Mouse (Mus musculus) heart, embryonic 10.5 days (tissue): ENCODE measurements around the gene Slc35f1. TPM values are rescaled to one million over a fixed set of nuclear protein-coding genes. Genes with fewer than 3 reads are reported as not detected.
A peak's percentile ranks its signal among the peaks of the same experiment; 100 is the strongest.

ENCODE experiments used
- DNase-seq: peaks from one replicate; pipeline ENCODE4 v3.0.0-alpha.2; 2017; ENCODE audit warnings: low spot score
- H3K27ac ChIP-seq: fragments of 300-500 bp; sonication (generic); 2 replicates; pipeline ENCODE4 v1.5.1; 2016; ENCODE audit warnings: mild to moderate bottlenecking
- H3K27me3 ChIP-seq: fragments of 300-500 bp; sonication (generic); 2 replicates; pipeline ENCODE4 v1.6.1; 2016; ENCODE audit warnings: mild to moderate bottlenecking; ENCODE audit not compliant: poor library complexity, insufficient read depth, severe bottlenecking
- H3K36me3 ChIP-seq: fragments of 300-500 bp; sonication (generic); 2 replicates; pipeline ENCODE4 v1.6.1; 2016; ENCODE audit warnings: mild to moderate bottlenecking, moderate library complexity
- H3K4me1 ChIP-seq: fragments of 300-500 bp; sonication (generic); 2 replicates; pipeline ENCODE4 v1.6.1; 2016; ENCODE audit warnings: mild to moderate bottlenecking
- H3K4me3 ChIP-seq: fragments of 300-500 bp; sonication (generic); 2 replicates; pipeline ENCODE4 v1.5.1; 2016; ENCODE audit warnings: mild to moderate bottlenecking, moderate library complexity
- H3K9me3 ChIP-seq: fragments of 300-500 bp; sonication (generic); 2 replicates; pipeline ENCODE4 v1.6.1; 2016; ENCODE audit warnings: mild to moderate bottlenecking, moderate library complexity
- WGBS: fragments of 180-500 bp; shearing (Covaris S2); methylation state at CpG from one replicate; pipeline ENCODE4 v1.1.7; 2016; 5-methylcytosine and 5-hydroxymethylcytosine counted together
- polyA plus RNA-seq: library from polyadenylated mRNA; unstranded; fragments of >200 nt; fragmentation: Nextera tagmentation; extraction: Ambion mirVana; gene quantifications from 2 replicates; pipeline ENCODE4 v1.2.1, GENCODE M21; 2016

Gene Slc35f1
- polyA plus RNA-seq, 1 experiment from 2014 or later, result 1.3 TPM

DNA sequence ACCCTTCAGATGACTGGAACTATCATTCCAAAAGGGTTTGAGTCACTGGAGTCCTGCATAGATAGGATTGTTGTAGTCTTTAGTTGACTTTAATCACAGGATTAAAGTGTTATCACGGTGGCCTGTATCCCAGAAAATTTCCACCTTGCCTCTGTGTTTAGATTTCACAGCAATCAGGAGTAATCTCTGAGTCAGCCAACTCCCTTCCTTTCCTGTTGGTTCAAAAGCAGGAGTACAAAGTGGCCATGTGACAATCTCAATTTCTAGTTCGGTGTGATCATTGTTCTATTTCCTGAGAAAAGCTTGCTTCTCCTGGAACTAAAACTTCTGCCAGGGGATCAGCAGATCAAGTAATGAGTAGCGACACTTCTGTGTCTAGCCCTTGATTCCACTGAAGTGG is 410.5 kb downstream of the Slc35f1 start:
- no peaks in the 10 kb centered on the region for H3K27me3 ChIP-seq
- 58% methylated on average over 3 of the region's 3 CpGs for WGBS
- H3K27ac ChIP-seq, result no peak overlapping the region
- no peak for DNase-seq
- H3K4me1 ChIP-seq, result no peaks in the 10 kb centered on the region
- H3K36me3 ChIP-seq, result no peaks in the 10 kb centered on the region
- H3K9me3 ChIP-seq, result no peaks in the 10 kb centered on the region
- H3K4me3 ChIP-seq, result no peak overlapping the region

DNA sequence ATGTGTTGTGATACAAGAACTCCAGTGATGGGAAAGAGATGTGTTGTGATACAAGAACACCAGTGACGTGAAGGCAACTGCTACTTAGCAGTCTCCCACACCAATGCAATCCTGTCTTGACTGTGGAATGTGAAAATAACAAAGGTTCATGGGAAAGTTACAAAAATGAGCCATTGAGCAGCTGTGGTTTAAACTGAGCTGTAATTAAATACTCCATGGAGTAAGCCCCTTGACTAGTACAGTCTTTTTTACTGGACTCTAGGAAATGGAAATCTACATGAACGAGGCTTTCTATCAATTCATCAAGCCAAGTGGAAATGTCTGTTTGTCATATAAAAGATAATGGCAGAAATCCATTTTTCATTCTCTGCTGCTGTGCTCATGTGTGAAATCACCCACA is 411.1 kb downstream of the Slc35f1 start:
- Histone ChIP-seq H3K4me1 (no peaks in the 10 kb centered on the region), H3K4me3 (no peak overlapping the region), H3K9me3 (no peaks in the 10 kb centered on the region), H3K27ac (no peak overlapping the region), H3K36me3 (no peaks in the 10 kb centered on the region), H3K27me3 (no peaks in the 10 kb centered on the region)
- 80% methylated on average over 2 of the region's 2 CpGs for WGBS
- no peak for DNase-seq

DNA sequence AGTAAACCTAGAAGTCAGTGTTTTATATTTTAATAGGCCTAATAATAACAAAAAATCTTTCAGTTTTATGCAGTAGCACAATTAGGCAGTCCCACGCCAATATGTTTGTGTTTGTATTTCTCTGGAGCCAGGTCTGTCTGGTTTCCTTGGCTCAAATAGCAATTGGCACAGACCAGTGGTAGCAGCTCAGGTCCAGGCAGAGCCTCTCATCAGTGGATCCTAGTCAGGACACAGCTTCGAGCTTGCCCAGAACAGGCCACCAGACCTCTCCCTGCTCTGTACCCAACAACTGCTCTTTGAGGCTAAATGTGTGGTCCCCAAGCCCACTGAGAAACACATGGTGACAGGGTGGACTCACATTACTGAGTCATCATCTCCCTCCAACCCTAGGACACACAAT is 412.1 kb downstream of the Slc35f1 start:
- Histone ChIP-seq H3K4me1 (no peaks in the 10 kb centered on the region), H3K27ac (no peak overlapping the region), H3K4me3 (no peak overlapping the region), H3K27me3 (no peaks in the 10 kb centered on the region), H3K36me3 (no peaks in the 10 kb centered on the region), H3K9me3 (no peaks in the 10 kb centered on the region)
- no peak for DNase-seq
- 80% methylated on average over 2 of the region's 2 CpGs for WGBS

DNA sequence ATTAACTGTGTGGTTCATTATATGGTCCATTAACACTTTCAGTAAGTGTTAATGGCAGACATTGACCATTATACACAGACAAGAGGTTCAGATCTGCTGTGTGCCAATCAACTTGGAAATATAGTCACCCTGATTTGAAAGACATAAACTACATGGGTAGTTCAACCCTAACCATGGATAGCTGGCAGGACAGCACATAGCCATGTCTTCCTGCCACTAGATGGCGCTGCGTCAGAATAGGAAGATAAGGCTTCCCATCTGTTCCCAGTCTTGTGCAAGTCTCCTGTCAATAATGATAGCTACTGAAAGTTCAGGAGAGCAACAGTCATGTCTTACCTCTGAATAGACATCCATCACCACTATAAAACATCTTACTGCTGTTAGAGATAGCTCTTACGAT is 424.7 kb downstream of the Slc35f1 start:
- DNase-seq, result peak; percentile 75
- Histone ChIP-seq H3K4me1 (no peaks in the 10 kb centered on the region), H3K27me3 (no peaks in the 10 kb centered on the region), H3K36me3 (no peaks in the 10 kb centered on the region), H3K4me3 (no peak overlapping the region), H3K9me3 (no peaks in the 10 kb centered on the region), H3K27ac (no peak overlapping the region)
- 16% methylated on average over 3 of the region's 3 CpGs for WGBS

- no peaks in the 10 kb centered on the region for H3K27me3 ChIP-seq
- no peak for DNase-seq
- H3K27ac ChIP-seq, result no peak overlapping the region
- no peaks in the 10 kb centered on the region for H3K9me3 ChIP-seq
- 76% methylated on average over 7 of the region's 7 CpGs for WGBS
- no peak overlapping the region for H3K4me3 ChIP-seq
- no peaks in the 10 kb centered on the region for H3K4me1 ChIP-seq
- H3K36me3 ChIP-seq, result no peaks in the 10 kb centered on the region
These were observed 425.5 kb downstream of the Slc35f1 start for GRCm38 (mm10) chr10:53115673-53116398.

DNA sequence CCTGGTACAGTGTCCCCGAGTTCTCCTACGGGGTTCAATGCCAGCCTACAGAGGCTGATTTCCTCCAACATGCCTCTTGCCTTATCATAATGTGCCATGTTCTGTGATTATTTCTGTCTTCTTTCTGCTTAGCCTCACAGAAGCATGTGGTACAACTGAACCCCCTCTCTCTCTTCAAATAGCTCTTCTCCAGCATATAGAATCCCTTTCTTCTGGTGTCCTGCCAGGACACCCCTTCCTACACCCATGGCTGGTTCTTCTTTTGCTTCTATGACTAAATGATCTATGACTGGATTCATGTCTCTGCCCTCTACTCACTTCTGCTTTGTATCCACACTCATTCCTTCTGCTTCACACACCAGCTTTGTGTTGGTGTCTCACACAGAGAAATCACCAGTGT is 430.3 kb downstream of the Slc35f1 start:
- no peak for DNase-seq
- H3K36me3 ChIP-seq, result no peaks in the 10 kb centered on the region
- H3K27ac ChIP-seq, result no peak overlapping the region
- no peaks in the 10 kb centered on the region for H3K9me3 ChIP-seq
- no peak overlapping the region for H3K4me3 ChIP-seq
- 87% methylated on average over 2 of the region's 2 CpGs for WGBS
- H3K4me1 ChIP-seq, result no peaks in the 10 kb centered on the region
- no peaks in the 10 kb centered on the region for H3K27me3 ChIP-seq

DNA sequence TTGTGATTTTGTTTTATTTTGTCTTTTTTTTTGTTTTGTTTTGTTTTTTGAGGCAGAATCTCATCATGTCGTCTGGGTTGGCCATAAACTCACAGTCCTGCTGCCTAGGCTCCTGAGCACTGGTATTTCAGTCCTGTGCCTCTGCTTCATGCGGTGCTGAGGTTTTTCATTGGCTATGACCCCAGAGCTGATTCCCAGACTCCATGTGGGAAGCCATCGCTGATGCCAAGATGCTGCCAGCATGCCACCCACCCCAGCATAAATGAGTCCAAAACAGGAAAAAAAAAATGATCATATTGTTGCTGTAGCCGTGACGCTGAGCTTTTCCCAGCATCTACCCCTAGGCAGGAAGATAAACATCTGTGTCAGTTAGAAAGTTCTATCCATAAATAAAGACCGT is 434.0 kb downstream of the Slc35f1 start:
- Histone ChIP-seq H3K27ac (no peak overlapping the region), H3K4me3 (no peak overlapping the region), H3K27me3 (no peaks in the 10 kb centered on the region), H3K4me1 (no peaks in the 10 kb centered on the region), H3K9me3 (no peaks in the 10 kb centered on the region), H3K36me3 (no peaks in the 10 kb centered on the region)
- no peak for DNase-seq
- 82% methylated on average over 6 of the region's 6 CpGs for WGBS

DNA sequence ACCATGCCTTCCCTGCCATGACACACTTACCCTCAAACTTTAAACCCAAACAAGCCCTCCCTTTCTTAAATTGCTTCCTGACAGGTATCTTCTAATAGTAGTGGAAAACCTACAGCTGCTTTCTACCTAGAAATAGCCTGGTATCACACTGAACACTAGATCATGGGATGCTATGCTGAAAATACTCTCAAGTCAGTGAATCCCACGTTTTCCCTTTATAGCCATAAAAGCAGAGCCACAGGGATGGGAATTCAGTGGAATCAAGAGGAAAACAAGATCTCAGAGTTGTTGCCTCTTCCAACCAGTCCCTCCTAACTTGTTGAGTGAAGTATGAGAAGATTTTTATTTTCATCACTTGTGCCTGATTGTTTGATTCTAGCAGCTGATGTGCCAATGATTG is 442.4 kb downstream of the Slc35f1 start:
- H3K36me3 ChIP-seq, result no peaks in the 10 kb centered on the region
- H3K9me3 ChIP-seq, result no peaks in the 10 kb centered on the region
- DNase-seq, result no peak
- no peaks in the 10 kb centered on the region for H3K27me3 ChIP-seq
- H3K4me1 ChIP-seq, result no peaks in the 10 kb centered on the region
- H3K4me3 ChIP-seq, result no peak overlapping the region
- 72% methylated on average over 1 of the region's 1 CpGs for WGBS
- no peak overlapping the region for H3K27ac ChIP-seq

DNA sequence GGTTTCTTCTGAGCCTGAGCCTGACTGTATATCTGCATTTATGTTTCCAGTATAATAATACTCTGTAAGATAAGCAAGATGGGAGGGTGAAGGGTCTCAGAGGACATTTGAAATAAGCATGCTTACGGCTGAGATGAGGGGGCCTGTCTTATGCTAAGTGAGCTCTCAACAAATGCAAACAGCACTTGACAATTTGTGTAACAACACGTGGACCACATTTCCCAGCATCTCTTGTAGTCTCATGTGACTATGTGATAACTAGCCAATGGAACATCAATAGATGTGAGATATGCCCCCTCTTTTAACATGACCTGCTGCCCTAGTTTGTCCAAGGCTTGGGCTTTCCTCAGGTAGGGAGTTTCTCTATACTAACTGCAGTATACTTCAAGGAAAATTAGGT is 460.0 kb downstream of the Slc35f1 start:
- no peaks in the 10 kb centered on the region for H3K9me3 ChIP-seq
- no peak for DNase-seq
- no peak overlapping the region for H3K4me3 ChIP-seq
- H3K36me3 ChIP-seq, result no peaks in the 10 kb centered on the region
- H3K4me1 ChIP-seq, result no peaks in the 10 kb centered on the region
- WGBS, result 71% methylated on average over 2 of the region's 2 CpGs
- no peaks in the 10 kb centered on the region for H3K27me3 ChIP-seq
- H3K27ac ChIP-seq, result no peak overlapping the region

DNA sequence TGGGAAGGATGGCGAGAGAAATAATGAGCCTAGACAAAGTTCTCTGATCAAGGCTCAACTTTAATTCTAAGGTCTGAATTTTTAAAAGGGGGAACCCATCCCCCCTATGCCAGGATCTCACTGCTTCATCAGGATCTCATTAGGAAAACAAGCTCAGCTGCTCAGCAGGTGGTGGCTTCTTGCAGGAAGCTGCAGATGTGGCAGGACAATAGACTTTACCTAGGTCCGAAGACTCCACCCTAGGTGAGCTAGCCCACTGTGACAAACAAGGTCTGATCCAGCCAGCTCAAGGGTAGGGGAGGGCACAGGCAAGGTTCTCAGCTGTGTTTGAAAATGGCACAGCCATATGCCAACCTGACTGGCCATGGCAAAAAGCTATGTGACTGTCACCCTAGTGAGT is 460.6 kb downstream of the Slc35f1 start:
- Histone ChIP-seq H3K4me1 (no peaks in the 10 kb centered on the region), H3K27me3 (no peaks in the 10 kb centered on the region), H3K36me3 (no peaks in the 10 kb centered on the region), H3K27ac (no peak overlapping the region), H3K4me3 (no peak overlapping the region), H3K9me3 (no peaks in the 10 kb centered on the region)
- WGBS, result 62% methylated on average over 2 of the region's 2 CpGs
- no peak for DNase-seq

DNA sequence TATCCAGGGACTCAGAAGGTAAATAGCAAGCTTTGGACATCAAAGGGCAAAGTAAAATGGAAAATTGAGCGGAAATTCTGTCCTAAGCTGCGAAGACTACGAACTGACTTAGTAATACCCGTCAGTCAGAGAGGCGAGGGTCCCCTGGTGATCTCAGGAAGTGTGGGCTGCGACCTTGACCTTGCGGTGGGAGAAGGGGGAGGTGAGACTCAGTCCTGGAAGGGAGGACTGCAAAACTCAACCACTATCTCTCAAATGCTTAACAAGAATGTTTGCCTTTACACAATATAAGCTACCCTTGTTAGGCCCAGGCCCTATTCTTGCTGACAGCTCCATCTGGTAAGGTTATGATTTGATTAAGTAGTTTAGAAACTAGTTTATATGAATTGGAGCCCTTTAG is 466.0 kb downstream of the Slc35f1 start:
- 0 out of 2 replicates have a peak overlapping the region, but pooled peaks have one; percentile 42 for H3K27ac ChIP-seq
- no peaks in the 10 kb centered on the region for H3K9me3 ChIP-seq
- no peaks in the 10 kb centered on the region for H3K27me3 ChIP-seq
- H3K4me1 ChIP-seq, result peaks cover 9% of the 10 kb centered on the region
- DNase-seq, result no peak
- WGBS, result 30% methylated on average over 7 of the region's 7 CpGs
- H3K4me3 ChIP-seq, result no peak overlapping the region
- no peaks in the 10 kb centered on the region for H3K36me3 ChIP-seq

DNA sequence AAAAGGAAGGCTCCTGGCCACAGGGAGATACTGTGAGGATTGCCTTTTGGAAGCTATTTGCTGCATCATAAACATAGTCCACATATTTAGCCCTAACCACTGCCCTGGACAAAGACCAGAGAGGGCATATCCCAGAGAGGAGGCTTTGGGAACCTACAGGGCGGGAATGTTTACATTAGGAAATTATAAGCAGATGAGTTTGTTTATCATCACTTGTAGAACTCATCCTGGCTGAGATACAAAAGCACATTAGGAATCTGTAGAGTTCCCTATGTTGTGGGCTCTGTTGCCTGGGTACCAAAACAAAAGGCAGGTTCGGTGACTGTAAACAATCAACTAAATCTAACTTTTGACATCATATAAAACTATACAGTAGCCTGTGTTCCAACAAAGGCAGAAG is 467.4 kb downstream of the Slc35f1 start:
- no peaks in the 10 kb centered on the region for H3K36me3 ChIP-seq
- no peaks in the 10 kb centered on the region for H3K27me3 ChIP-seq
- no peaks in the 10 kb centered on the region for H3K9me3 ChIP-seq
- WGBS, result 79% methylated on average over 2 of the region's 2 CpGs
- DNase-seq, result no peak
- H3K4me3 ChIP-seq, result no peak overlapping the region
- H3K4me1 ChIP-seq, result peaks cover 9% of the 10 kb centered on the region
- H3K27ac ChIP-seq, result no peak overlapping the region
